Mouse (Mus musculus) bone marrow macrophage, adult 2 months (primary cell): ENCODE results near the gene Ubap2l.

ENCODE experiments used
- CTCF ChIP-seq: IDR thresholded peaks from 2 replicates; pipeline ENCODE4 v1.5.1; 2012; ENCODE audit warnings: low read depth, mild to moderate bottlenecking, low read length, moderate library complexity
- POLR2A ChIP-seq: IDR thresholded peaks from 2 replicates; pipeline ENCODE4 v1.6.1; 2012; ENCODE audit warnings: mild to moderate bottlenecking, low read depth, low read length, borderline replicate concordance

DNA sequence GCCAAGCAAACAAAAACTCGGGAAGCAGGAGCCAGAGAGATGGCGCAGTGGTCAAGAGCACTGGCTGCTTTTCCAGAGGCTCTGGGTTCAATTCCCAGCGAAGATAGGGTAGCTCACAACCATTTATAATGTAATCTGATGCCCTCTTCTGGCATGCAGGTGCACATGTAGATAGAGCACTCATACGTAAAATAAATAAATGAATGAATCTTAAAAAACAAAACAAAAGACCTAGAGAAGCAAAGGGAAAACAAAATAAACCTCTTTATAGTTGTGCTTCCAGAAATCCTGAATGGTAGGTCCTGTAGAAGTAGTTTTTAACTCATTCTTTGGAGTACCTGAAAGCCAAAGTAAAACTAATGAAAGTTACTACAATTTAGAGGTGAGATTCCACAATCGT lies 25.8 kb upstream of the Ubap2l start:
- TF ChIP-seq CTCF (no peak), POLR2A (no peak)
